Mouse (Mus musculus): ENCODE measurements around the gene H2-Aa. TPM values are rescaled to one million over a fixed set of nuclear protein-coding genes. Genes with fewer than 3 reads are reported as not detected.

The H2-Aa gene
- polyA plus RNA-seq, 1 experiment from 2014 or later, result 2.8 TPM

- H3K4me2 ChIP-seq, result no peak overlapping the region
- no peaks in the 10 kb centered on the region for H3K36me3 ChIP-seq (replicated peaks)
- WGBS (ENCODE audit: insufficient replicate concordance), result 62% methylated on average over 4 of the region's 4 CpGs
- no peaks in the 10 kb centered on the region for H3K4me1 ChIP-seq (replicated peaks)
- ATAC-seq (ENCODE audit: insufficient read depth), result no peak
- H3K9me3 ChIP-seq (replicated peaks), result no peaks in the 10 kb centered on the region
- H3K4me3 ChIP-seq (replicated peaks), result no peak overlapping the region
- H3K27me3 ChIP-seq, result no peaks in the 10 kb centered on the region
- no peak overlapping the region for H3K27ac ChIP-seq (replicated peaks)
- H3K9ac ChIP-seq, result no peak overlapping the region
These were observed 2.3 kb downstream of the H2-Aa start for GRCm38 (mm10) chr17:34285371-34285770.

GRCm38 (mm10) chr17:34281836-34282235 is 5.8 kb downstream of the H2-Aa start:
- no peak overlapping the region for H3K4me2 ChIP-seq
- no peaks in the 10 kb centered on the region for H3K27me3 ChIP-seq
- no peaks in the 10 kb centered on the region for H3K36me3 ChIP-seq (replicated peaks)
- ATAC-seq (ENCODE audit: insufficient read depth), result no peak
- WGBS (ENCODE audit: insufficient replicate concordance), result 24% methylated on average over 1 of the region's 1 CpGs
- H3K9me3 ChIP-seq (replicated peaks), result no peaks in the 10 kb centered on the region
- H3K27ac ChIP-seq (replicated peaks), result no peak overlapping the region
- H3K4me3 ChIP-seq (replicated peaks), result no peak overlapping the region
- H3K4me1 ChIP-seq (replicated peaks), result no peaks in the 10 kb centered on the region
- H3K9ac ChIP-seq, result no peak overlapping the region

DNA sequence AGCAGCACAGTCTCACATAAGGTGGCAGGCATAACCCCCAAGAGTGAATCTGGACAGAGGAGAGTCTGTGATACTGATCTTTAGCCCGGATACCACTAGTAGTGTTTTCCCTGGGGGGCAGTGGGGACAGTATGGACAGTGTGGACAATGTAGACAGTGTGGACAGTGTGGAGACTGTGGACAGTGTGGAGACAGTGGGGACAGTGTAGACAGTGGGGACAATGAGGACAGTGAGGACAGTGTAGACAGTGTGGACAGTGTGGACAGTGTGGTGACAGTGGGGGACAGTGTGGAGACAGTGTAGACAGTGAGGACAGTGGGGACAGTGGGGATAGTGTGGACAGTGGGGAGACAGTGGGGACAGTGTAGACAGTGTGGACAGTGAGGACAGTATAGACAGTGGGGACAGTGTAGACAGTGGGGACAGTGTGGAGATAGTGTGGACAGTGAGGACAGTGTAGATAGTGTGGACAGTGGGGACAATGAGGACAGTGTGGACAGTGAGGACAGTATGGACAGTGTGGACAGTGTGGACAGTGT is 7.1 kb downstream of the H2-Aa start:
- H3K36me3 ChIP-seq (replicated peaks), result no peaks in the 10 kb centered on the region
- ATAC-seq (ENCODE audit: insufficient read depth), result peak; percentile 28; the same call in 1 of the 2 replicates
- H3K4me3 ChIP-seq (replicated peaks), result no peak overlapping the region
- no peak overlapping the region for H3K9ac ChIP-seq
- no peak overlapping the region for H3K27ac ChIP-seq (replicated peaks)
- no peaks in the 10 kb centered on the region for H3K9me3 ChIP-seq (replicated peaks)
- WGBS (ENCODE audit: insufficient replicate concordance), result 29% methylated on average over 1 of the region's 1 CpGs
- H3K4me1 ChIP-seq (replicated peaks), result no peaks in the 10 kb centered on the region
- H3K27me3 ChIP-seq, result no peaks in the 10 kb centered on the region
- no peak overlapping the region for H3K4me2 ChIP-seq

DNA sequence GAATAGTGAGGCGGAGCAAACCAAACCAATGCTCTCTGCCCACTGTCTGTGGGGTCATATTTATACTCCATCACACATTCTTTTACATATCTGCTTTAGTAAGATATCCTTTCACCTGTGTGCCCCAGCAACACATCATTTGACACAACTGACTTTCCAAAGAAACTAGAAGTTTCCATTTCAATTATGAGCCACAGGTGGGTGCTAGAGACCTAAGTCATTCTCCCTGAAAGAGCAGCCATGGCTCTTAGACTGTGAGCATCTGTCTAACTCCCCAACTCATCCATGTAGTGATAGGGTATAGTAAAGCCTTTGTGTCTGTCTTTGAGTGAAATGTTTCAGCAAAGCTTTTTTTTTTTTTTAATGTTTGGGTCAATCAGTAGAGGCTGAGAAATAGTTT is 15.5 kb downstream of the H2-Aa start:
- Histone ChIP-seq H3K9me3 (replicated peaks) (no peaks in the 10 kb centered on the region), H3K27me3 (no peaks in the 10 kb centered on the region), H3K4me3 (replicated peaks) (no peak overlapping the region), H3K36me3 (replicated peaks) (no peaks in the 10 kb centered on the region), H3K9ac (no peak overlapping the region), H3K27ac (replicated peaks) (no peak overlapping the region), H3K4me1 (replicated peaks) (no peaks in the 10 kb centered on the region), H3K4me2 (no peak overlapping the region)
- WGBS (ENCODE audit: insufficient replicate concordance), result 79% methylated on average over 1 of the region's 1 CpGs
- no peak for ATAC-seq (ENCODE audit: insufficient read depth)

DNA sequence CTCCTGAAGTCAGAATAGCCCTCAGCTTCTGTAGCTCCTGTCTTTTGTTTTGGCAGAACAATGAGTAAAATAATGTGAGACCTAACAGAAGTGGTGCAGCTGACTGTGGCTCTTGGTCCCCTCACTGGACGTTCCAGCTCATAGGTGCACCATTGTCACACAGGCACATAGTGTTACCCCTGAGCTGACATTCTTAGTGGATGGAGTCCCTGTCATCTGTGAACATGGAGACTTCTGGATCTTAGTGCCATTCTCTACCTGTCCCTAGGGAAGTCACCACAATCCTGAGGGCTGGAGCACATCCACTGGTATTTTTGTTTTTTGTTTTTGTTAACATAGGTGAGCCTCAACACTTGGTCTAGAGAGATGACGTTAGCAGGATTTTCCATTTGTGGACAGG is 16.7 kb downstream of the H2-Aa start:
- Histone ChIP-seq H3K36me3 (replicated peaks) (no peaks in the 10 kb centered on the region), H3K9me3 (replicated peaks) (no peaks in the 10 kb centered on the region), H3K4me3 (replicated peaks) (no peak overlapping the region), H3K4me2 (no peak overlapping the region), H3K9ac (no peak overlapping the region), H3K27me3 (0 out of 2 replicates have a peak, but pooled peaks cover 4% of the 10 kb centered on the region), H3K27ac (replicated peaks) (no peak overlapping the region), H3K4me1 (replicated peaks) (no peaks in the 10 kb centered on the region)
- ATAC-seq (ENCODE audit: insufficient read depth), result no peak
- 46% methylated on average over 2 of the region's 2 CpGs for WGBS (ENCODE audit: insufficient replicate concordance)

DNA sequence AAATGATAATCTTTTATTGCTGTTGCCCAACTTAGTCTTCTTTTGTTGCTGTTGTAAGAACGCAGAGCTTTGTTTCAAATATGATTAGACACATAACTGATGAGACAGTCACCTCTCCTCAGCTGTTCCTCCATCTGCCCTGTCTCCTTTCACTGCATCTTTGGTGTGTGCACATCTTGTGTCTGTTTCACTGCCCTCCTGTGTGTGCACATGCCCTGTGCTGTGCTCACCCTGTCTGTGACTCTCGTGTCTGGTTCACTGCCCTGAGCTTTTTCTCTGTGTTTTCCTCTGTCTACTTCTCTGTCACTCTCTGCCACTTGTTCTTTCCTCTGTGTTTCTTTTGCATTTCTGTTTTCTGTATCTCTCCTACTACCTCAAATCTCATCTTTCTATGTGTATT is 17.4 kb downstream of the H2-Aa start:
- ATAC-seq (ENCODE audit: insufficient read depth), result no peak
- peaks cover 8% of the 10 kb centered on the region for H3K27me3 ChIP-seq
- H3K4me1 ChIP-seq (replicated peaks), result no peaks in the 10 kb centered on the region
- no peak overlapping the region for H3K9ac ChIP-seq
- no peaks in the 10 kb centered on the region for H3K9me3 ChIP-seq (replicated peaks)
- no peak overlapping the region for H3K4me2 ChIP-seq
- H3K4me3 ChIP-seq (replicated peaks), result no peak overlapping the region
- no peak overlapping the region for H3K27ac ChIP-seq (replicated peaks)
- no peaks in the 10 kb centered on the region for H3K36me3 ChIP-seq (replicated peaks)
- WGBS (ENCODE audit: insufficient replicate concordance), result 62% methylated on average over 2 of the region's 2 CpGs

GRCm38 (mm10) chr17:34269817-34270216 is 17.8 kb downstream of the H2-Aa start:
- 54% methylated on average over 4 of the region's 4 CpGs for whole genome bisulfite sequencing (ENCODE audit: insufficient replicate concordance)
- no peak for ATAC-seq (ENCODE audit: insufficient read depth)
- H3K27ac ChIP-seq (replicated peaks), result no peak overlapping the region
- no peaks in the 10 kb centered on the region for H3K9me3 ChIP-seq (replicated peaks)
- H3K27me3 ChIP-seq, result peaks cover 13% of the 10 kb centered on the region
- H3K36me3 ChIP-seq (replicated peaks), result no peaks in the 10 kb centered on the region
- H3K4me2 ChIP-seq, result no peak overlapping the region
- H3K4me1 ChIP-seq (replicated peaks), result peaks cover 3% of the 10 kb centered on the region; the same call in 1 of the 2 replicates
- no peak overlapping the region for H3K9ac ChIP-seq
- no peak overlapping the region for H3K4me3 ChIP-seq (replicated peaks)

GRCm38 (mm10) chr17:34268748-34269147 is 18.9 kb downstream of the H2-Aa start:
- no peak for ATAC-seq (ENCODE audit: insufficient read depth)
- Histone ChIP-seq H3K27me3 (peaks cover 23% of the 10 kb centered on the region), H3K27ac (replicated peaks) (no peak overlapping the region), H3K36me3 (replicated peaks) (no peaks in the 10 kb centered on the region), H3K4me3 (replicated peaks) (no peak overlapping the region), H3K9ac (no peak overlapping the region), H3K4me1 (replicated peaks) (peaks cover 13% of the 10 kb centered on the region), H3K9me3 (replicated peaks) (no peaks in the 10 kb centered on the region), H3K4me2 (no peak overlapping the region)
- 78% methylated on average over 2 of the region's 2 CpGs for WGBS (ENCODE audit: insufficient replicate concordance)

DNA sequence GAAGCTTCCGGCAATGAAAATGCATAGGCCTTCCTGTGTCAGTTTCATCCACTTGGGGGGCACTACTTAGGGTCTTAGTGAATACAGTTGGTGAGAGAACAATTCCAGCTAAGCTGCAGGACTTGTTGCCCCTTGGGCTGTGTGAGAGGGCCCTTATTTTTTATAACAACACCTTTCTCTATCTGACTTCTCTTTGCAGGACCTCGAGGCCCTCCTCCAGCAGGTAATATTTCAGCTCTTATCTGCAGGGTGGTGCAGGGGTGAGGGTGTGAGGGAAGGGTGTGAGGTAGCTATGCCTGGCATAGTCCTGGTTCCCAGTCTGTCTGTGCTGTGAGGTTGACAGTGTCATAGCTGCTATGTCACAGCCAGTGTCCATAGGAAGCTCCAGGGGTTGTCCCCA is 19.4 kb downstream of the H2-Aa start:
- ATAC-seq (ENCODE audit: insufficient read depth), result no peak
- Histone ChIP-seq H3K9ac (no peak overlapping the region), H3K27ac (replicated peaks) (no peak overlapping the region), H3K4me3 (replicated peaks) (no peak overlapping the region), H3K4me2 (no peak overlapping the region), H3K36me3 (replicated peaks) (no peaks in the 10 kb centered on the region), H3K4me1 (replicated peaks) (peaks cover 18% of the 10 kb centered on the region), H3K9me3 (replicated peaks) (no peaks in the 10 kb centered on the region), H3K27me3 (peaks cover 28% of the 10 kb centered on the region)
- 46% methylated on average over 2 of the region's 2 CpGs for WGBS (ENCODE audit: insufficient replicate concordance)

DNA sequence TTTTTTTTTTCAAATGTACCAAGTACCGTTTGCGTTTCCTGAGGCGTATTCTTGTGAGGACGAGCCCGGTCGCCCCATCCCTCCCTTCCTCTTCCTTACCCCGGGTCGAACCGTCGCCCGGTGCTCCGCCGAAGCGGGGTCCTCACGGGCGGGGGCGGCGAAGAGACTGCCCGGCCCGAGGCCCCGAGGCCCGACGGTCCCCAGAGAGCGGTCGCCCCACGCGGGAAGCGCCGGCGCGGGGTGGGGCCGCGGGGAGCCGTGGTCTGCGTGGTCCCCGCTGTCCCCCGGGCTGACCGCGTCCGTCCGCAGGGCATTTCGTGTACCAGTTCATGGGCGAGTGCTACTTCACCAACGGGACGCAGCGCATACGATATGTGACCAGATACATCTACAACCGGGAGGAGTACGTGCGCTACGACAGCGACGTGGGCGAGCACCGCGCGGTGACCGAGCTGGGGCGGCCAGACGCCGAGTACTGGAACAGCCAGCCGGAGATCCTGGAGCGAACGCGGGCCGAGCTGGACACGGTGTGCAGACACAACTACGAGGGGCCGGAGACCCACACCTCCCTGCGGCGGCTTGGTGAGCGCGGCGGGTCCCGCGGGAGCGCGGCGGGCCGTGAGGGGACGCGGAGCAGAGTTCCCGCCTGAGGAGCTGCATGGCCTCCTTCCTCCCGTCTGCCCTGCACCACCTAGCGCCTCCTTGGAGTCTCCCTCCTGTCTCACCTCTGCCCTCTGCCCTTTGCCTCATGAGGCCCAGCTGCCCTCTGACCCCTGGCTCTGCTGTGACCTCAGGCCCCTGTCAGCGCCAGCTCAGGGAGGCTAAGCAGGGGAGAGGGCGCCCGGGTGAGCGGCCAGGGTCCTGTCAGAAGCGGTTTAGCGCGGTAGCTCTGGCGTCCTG is 22.9 kb downstream of the H2-Aa start:
- 1% methylated on average over 93 of the region's 93 CpGs for WGBS (ENCODE audit: insufficient replicate concordance)
- Histone ChIP-seq H3K4me1 (replicated peaks) (peaks cover 23% of the 10 kb centered on the region), H3K27me3 (peaks cover 44% of the 10 kb centered on the region), H3K27ac (replicated peaks) (no peak overlapping the region), H3K36me3 (replicated peaks) (no peaks in the 10 kb centered on the region), H3K4me2 (peak overlapping the region; percentile 83), H3K9me3 (replicated peaks) (no peaks in the 10 kb centered on the region), H3K4me3 (replicated peaks) (peak overlapping the region; percentile 55), H3K9ac (no peak overlapping the region)
- peak; percentile 45; the same call in 1 of the 2 replicates for ATAC-seq (ENCODE audit: insufficient read depth)

- Histone ChIP-seq H3K27ac (replicated peaks) (no peak overlapping the region), H3K27me3 (peaks cover 50% of the 10 kb centered on the region), H3K4me1 (replicated peaks) (peaks cover 23% of the 10 kb centered on the region), H3K9me3 (replicated peaks) (no peaks in the 10 kb centered on the region), H3K4me2 (peak overlapping the region; percentile 83), H3K9ac (no peak overlapping the region), H3K4me3 (replicated peaks) (peak overlapping the region; percentile 55), H3K36me3 (replicated peaks) (no peaks in the 10 kb centered on the region)
- 7% methylated on average over 14 of the region's 14 CpGs for WGBS (ENCODE audit: insufficient replicate concordance)
- no peak for ATAC-seq (ENCODE audit: insufficient read depth)
These were observed 23.7 kb downstream of the H2-Aa start for GRCm38 (mm10) chr17:34263811-34264371.
